Mouse (Mus musculus): Measurements from ENCODE around the gene Kxd1. TPM values are rescaled to one million over a fixed set of nuclear protein-coding genes. Genes with fewer than 3 reads are reported as not detected.

Kxd1 gene
- total RNA-seq, 2 experiments from 2014 or later: 67.5 to 76.9 TPM

- no peak for DNase-seq
Measured at GRCm38 (mm10) chr8:70546412-70546811, 18.7 kb upstream of the Kxd1 start.

DNA sequence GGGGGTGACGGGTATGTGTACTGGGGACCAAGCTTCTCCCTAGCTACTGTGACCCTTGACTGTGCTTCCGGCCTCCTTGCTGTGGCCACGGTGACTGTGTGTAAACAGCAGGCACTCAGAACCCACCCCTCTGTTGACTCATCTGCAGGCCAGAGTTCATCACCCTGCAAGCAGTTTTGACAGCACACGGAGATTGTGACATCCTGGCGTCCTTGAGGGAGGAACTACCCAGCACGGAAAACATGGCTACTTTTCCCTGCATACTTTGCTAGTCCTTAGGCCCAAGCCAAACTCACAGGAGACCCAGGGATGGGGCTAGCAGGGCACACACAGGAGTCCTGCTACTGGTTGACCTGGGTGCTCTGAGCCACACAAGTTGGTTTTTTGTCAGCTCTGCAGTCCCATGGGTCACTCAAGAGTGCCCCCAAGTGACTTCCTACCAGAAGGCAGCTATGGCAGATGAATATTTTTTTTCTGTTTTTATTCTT is 16.5 kb upstream of the Kxd1 start:
- DNase-seq: peak; percentile 28

GRCm38 (mm10) chr8:70541081-70541480 is 13.3 kb upstream of the Kxd1 start:
- DNase-seq: no peak

DNA sequence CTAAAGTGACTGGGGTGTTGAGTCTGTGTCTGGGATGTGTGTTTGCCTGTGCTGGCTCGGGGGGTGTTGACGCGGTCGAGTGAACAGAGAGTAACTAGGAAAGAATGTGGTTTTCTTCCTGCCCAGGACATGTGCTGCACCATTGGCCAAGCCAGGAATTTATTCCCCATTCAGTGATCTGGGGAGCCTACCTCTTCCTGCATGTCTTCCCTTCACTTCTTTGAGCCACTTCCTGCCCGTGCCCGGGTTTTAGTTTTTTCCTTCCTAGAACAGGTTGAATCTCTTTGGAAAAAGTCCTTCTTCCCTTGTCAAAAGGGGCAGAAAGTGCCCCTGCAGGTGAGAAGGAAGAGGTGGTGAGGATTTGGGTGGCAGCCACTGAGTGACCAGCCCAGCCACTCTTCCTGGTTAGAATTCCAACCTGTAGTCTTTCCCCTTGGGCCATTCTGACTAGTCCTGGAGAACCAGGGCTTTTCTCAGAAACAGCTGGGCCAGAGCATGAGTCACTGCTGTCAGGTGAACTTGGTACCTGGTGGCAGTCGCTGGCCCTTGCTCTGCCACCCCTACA is 12.8 kb upstream of the Kxd1 start:
- peak; percentile 35 for DNase-seq

DNA sequence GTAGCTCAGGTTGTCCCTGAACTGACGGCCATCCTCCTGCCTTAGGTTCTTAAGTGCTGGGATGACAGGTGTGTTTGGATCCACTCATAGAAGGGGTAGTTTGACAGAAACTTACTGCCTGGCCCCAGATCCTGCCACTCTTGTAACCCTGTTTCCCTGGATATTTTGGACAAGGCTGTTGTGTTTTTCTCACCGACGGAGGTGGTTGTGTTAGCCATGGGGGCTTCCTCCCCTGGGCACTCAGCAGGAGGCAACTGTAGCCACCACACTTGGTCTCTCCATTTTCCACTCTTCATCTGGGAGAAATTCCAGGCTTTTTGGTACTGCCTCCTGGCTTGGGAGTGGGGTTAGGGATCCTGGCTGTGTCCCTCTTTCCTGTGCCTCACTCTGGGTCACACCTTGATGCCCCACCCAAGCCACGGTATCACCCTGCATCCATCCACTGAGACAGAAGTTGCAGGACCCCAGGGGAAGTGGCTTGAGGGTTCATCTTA is 12.3 kb upstream of the Kxd1 start:
- no peak for DNase-seq

GRCm38 (mm10) chr8:70539077-70539813 is 11.5 kb upstream of the Kxd1 start, which contains the start of gene Ell:
Gene Ell, plus strand, starts transcription at chr8:70539457.
- DNase-seq: peak; percentile 100

GRCm38 (mm10) chr8:70538633-70539076 is 10.9 kb upstream of the Kxd1 start:
- peak; percentile 100 for DNase-seq

DNA sequence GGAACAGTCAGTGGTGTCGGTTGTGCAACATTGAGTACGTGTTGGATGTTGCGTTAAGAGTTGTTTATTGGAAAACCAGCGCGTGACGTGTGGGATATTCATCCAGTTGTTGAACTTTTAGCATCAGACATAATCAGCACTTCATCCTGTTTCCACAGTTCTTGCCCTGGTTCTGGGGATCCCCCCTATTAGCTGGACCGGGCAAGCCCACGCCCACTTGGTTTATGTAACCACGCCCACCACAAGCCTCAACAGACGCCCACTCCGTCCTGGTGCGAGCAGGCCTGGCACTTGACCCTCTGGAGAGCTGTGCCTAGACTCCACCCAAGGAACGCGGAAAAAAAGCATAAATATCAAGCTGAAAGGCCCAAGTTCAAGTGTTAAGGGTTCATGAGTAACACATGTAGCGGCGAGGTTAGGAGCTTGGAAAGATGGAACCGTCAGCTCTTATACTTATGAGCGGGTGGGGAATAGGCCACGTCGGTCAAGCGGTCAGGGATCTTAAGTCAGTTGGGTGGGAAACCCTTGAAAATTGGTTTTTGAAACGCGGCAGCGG is 10.3 kb upstream of the Kxd1 start:
- DNase-seq: peak; percentile 71

GRCm38 (mm10) chr8:70535701-70536100 is 7.9 kb upstream of the Kxd1 start:
- no peak for DNase-seq

DNA sequence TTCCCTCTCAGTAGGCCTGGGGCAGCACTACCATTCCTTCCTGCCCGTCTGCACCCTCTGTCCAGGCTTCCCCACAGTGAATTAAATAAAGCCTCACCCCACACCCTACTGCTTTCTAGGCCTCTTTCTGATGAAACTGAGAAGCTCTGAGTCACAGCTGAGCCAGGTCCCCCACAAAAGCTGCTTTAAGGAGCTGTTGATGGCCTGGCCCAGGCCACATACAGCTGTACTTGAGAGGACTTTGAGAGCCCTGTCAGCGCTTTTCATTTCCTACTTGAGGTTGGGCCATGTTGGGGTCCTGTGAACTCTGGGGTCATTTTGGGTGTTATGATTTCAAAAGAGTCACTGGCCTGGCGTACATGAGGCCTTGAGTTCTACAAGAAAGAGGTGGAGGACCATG is 7.5 kb upstream of the Kxd1 start:
- DNase-seq: no peak

GRCm38 (mm10) chr8:70534281-70534680 is 6.5 kb upstream of the Kxd1 start:
- DNase-seq: no peak

DNA sequence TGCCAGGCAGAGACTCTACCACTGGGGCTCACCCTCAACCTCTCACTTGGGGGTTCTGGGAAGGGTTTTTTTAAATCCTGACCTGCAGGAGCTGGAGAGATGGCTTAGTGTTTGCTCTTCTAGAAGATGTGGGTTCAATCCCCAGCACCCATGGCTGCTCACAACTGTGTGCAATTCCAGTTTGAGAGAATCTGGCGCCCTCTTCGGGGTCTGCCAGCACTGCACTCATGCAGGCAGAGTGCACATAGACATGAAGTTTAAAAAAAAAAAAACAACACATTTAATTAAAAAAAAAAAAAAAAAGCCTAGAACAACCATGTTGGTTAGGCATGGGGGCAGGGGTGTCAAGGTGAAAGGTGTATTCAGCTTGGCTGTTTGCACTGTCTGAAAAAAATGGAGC is 2.6 kb upstream of the Kxd1 start:
- no peak for DNase-seq

DNA sequence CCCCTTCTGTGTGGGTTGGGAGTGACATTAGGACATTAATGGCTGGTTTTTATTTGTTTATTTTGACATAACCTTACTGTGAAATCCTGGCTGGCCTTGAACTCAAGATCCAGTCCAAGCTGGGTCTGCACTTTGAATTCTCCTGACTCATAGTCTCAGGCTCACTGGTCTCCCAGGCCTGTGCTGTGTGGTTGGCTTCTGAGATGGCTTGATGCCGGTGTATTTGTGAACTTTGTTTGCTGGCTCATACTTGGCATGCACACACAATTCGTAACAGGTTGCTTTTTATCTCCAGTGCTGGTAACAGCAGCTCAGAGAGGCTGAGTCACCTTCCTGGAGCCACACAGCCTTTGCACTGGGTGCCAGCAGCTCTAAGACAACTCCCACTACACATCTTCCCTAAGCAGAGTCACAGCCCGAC is 2.0 kb upstream of the Kxd1 start:
- no peak for DNase-seq

- no peak for DNase-seq
Measured at GRCm38 (mm10) chr8:70529299-70529698, 1.5 kb upstream of the Kxd1 start.

GRCm38 (mm10) chr8:70528182-70528797 is 534 bp upstream of the Kxd1 start:
- DNase-seq: no peak

DNA sequence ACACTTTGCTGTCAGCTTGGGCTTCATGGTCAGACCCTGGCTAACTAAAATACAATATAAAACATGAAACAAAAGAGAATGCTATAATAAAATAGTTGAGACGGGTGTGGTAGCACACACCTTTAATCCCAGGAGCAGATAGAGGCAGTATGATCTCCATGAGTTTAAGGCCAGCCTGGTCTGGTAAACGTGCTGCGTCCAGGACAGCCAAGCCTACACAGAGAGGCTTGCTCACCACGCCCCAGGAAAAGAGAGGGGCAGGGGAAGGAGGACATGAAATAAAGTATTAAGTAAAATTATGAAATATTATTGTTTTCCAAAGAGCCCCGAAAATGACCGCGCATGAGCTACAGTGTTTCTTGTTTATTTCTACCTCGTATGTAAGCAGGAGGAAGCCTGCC is 645 bp downstream of the Kxd1 start:
- DNase-seq: no peak

DNA sequence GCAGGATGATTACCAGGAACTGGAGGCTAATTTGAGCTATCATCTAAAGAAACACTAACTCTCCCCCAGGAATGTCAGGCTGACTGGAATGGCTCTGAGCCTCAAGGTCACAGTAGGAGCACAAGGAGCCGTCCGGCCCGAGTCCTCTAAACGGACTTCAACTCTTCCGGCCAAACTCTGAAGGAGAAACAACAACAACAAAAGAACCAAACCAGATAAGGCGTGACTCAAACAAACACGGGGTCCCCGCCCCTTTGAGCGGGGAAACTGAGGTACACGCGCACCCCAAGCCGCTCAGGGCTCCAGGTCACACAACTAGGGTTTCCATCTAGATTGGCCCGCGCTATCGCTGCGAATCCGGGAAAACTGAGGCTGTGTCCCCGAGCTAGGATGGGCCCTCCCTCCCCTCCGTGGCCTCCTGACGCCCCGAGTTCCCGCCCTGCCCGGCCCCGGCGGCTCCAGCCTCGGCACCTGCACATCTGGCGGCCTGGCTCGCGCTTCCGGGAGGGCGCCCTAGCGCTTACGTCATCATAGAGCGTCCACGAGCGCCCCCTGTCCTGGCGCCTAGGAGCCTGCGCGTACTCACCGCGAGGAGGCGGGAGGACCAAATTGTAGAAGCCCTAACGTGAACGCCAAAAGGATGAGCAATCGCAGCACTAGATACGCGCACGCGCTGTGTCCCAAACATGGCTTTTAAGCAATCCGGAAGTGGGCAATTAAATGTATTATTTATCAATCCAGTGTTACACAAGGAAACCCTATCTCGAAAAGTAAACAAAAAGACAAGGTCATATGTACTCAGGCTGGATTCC is 5.0 kb downstream of the Kxd1 start:
- peak; percentile 96 for DNase-seq

GRCm38 (mm10) chr8:70519606-70520005 is 8.2 kb downstream of the Kxd1 start:
- DNase-seq: no peak

DNA sequence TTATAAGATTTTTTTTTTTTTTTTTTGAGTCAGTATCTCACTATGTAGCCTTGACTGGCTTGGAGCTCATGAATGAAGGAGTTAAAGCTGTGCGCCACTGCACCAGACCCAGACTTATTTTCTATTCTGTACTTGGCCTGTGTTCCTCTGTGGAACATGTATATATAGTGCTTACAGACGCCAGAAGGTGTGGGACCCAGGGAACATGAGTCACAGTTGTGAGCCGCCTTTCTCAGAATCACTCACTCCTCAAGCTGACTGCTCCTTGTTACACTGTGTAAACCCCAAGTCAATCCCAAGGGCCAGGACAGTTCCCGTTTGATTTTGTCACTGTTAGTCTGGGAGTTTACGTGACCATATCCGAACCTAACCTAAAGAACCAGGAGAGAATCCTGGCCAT is 8.7 kb downstream of the Kxd1 start:
- no peak for DNase-seq

GRCm38 (mm10) chr8:70517940-70518643 is 9.7 kb downstream of the Kxd1 start:
- DNase-seq: no peak

DNA sequence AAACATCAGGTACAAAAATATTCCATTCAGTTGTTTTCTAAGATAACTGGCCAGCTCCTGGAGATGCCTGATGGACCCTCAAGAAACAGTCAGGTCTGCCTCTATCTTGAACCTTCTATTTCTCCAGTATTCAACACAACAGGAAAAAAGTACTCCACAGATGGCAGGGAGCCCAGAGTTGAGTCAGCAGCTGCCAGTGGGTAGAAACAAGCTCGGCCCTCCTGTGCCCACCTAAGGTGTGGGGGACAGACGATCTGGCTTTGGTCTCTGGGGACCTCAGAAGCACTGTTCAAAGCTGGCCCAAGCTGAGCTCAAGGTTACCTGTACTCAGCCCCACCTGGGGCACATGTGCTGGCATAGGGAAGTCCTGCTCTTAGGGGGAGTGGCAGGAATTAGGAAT is 14.3 kb downstream of the Kxd1 start:
- DNase-seq: no peak
